Mouse (Mus musculus): ENCODE results near the gene Tns1.

Gene Tns1

GRCm38 (mm10) chr1:73932421-73933145, 191.7 kb downstream of the Tns1 start:
- no peak for DNase-seq (ENCODE audit: low spot score)

DNA sequence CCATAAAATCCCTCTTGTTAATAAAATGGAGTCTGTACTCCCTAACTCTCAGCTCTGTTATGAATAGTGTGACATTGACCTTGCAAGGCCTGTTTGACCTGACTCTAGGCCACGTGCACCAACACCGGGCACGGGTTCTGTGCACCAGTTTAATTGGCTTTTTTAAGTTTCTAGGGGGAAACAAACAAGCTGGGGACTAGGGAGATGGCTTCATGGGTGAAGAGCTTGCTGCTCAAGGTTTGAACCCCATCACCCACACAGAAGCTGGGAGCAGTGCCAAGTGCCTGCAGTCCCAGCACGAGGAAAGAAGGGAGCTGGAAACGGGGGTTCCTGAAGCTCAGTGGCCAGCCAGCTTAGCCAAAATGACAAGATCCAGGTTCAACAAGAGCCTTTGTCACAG, 192.4 kb downstream of the Tns1 start:
- no peak for DNase-seq (ENCODE audit: low spot score)

GRCm38 (mm10) chr1:73930411-73931134, 193.7 kb downstream of the Tns1 start:
- DNase-seq (ENCODE audit: low spot score) = no peak

GRCm38 (mm10) chr1:73929952-73930329, 194.3 kb downstream of the Tns1 start:
- no peak for DNase-seq (ENCODE audit: low spot score)

GRCm38 (mm10) chr1:73929211-73929951, 194.9 kb downstream of the Tns1 start:
- DNase-seq (ENCODE audit: low spot score) = peak; percentile 80

- DNase-seq (ENCODE audit: low spot score) = no peak
These were observed 195.9 kb downstream of the Tns1 start for GRCm38 (mm10) chr1:73928385-73928784.

GRCm38 (mm10) chr1:73927819-73928218, 196.4 kb downstream of the Tns1 start:
- DNase-seq (ENCODE audit: low spot score) = no peak

DNA sequence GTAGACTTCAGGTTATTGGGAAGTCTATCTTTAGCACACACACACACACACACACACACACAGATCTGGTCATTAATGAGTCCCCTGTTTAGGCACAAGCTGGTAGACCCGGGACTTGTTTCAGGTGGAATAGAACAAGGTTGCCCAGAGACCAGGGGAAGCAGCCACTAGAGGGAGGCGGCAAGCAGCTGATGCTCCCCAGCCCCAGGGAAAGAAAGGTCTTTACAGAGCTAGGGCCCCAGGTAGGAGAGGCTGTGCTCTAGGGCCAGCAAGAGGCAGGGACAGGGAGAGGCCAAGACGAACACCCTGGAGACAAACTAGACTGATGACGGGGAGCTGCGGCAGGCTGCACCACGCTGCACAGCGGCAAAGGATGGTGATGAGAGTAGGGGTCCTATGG, 198.0 kb downstream of the Tns1 start:
- DNase-seq (ENCODE audit: low spot score) = peak; percentile 36

DNA sequence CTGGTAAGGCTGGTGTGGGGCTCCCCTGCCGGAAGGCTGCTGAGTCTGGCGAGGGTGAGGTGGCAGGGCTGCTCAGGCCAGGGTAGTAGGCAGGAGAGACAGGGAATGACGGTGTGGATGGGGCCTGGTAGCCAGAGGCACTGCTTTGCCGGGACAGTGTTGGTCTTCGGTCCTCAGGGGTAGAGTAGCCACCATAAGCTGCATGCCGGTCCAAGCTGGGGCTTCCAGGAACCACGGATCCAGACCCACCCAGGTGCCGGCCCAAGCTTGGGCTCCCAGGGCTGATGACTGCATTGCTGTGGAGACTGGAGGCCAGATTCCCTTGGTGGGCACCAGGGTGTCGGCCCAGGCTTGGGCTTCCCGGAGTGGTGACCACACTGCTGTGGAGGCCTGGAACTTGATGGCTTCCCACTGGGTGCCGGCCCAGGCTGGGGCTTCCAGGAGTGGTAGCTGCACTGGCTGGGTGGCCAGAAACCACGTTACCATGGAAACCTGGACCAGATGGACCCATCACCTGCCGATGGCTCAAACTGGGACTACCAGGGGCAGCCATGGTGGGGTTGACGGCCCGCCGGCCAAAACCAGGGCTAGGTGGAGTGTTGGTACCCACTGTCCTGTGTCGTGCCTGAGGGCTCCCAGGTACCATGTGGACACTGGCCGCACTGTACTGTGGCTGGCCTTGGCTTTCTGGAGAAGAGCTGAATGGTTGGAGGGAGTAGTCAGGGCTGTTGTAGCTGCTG, 199.2 kb downstream of the Tns1 start:
- DNase-seq (ENCODE audit: low spot score) = no peak

DNA sequence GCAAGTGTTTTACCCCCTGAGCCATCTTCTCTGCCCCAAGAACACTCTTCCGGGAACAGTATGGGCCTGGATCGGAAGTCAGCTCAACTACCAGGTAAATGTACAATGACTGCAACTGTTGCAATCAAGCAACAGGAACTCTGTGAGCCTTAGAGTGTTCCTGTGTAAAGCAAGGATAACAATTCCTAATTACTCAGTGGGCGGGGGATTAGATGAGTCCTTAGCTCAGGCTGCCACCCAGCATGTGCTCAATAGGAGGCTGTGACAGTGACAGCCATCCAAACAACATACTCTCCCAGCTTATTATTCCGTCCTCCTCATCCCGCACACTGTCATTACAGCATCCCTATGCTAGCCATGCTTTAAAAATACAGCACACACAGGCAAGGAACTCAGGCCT, 200.0 kb downstream of the Tns1 start:
- no peak for DNase-seq (ENCODE audit: low spot score)

DNA sequence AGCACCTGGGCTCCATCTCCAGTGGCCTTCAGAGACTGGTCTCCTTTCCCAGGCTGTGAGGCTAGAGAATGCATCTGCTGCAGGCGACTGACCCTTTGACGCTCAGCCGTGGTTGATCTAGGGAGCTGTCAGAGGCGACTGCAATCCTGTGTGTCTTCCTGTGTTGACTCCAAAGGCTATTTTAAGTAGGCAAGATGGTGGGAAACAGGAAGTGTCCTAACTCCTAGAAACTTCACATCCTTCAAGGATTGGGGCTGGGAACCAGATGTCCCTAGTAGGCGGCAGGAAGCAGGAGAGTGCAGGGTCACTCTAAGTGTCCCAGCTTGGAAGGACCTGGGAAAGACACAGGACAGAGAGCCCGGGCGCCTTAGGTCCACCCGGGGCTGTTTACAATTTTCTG, 201.1 kb downstream of the Tns1 start:
- peak; percentile 28 for DNase-seq (ENCODE audit: low spot score)

- DNase-seq (ENCODE audit: low spot score) = no peak
These were observed 203.5 kb downstream of the Tns1 start for GRCm38 (mm10) chr1:73920701-73921100.

DNA sequence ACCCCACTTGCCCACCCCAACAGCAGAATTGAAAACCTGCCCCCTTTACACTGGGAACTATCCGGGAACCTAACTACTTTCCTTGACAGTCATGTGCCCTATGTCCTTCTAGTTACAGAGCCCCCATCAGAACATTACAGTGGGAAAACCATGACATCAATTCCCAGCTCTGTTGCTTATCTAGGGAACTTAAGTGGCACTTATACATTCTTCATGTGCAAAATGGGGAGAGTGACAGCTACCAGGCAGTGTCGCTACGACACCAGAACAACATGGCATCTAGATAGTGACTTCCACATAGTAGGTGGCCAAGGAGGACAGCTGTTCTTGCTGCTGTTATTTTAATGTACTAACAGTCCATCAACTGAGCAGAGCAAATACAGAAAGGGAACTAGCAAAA, 204.3 kb downstream of the Tns1 start:
- DNase-seq (ENCODE audit: low spot score) = no peak

DNA sequence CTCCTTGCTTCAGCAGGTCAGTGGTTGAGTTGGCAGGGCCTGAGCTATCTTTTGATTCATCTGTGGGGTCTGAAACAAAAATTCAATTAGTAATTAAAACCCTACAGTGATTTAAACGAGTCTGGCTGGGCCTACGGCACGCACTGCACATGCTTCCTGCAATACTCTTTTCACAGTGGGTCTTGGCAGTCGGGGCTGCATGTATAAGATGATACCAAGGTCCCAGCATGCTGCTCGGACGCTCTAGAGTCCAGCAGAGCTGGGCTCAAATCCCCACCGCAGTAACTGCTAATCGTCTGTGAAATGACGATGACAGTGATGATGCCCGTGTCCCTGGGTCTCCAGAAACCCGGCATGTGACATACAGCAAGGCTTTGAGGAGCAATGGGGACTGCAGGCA, 206.2 kb downstream of the Tns1 start:
- no peak for DNase-seq (ENCODE audit: low spot score)

GRCm38 (mm10) chr1:73916298-73916697, 208.0 kb downstream of the Tns1 start:
- DNase-seq (ENCODE audit: low spot score) = no peak

DNA sequence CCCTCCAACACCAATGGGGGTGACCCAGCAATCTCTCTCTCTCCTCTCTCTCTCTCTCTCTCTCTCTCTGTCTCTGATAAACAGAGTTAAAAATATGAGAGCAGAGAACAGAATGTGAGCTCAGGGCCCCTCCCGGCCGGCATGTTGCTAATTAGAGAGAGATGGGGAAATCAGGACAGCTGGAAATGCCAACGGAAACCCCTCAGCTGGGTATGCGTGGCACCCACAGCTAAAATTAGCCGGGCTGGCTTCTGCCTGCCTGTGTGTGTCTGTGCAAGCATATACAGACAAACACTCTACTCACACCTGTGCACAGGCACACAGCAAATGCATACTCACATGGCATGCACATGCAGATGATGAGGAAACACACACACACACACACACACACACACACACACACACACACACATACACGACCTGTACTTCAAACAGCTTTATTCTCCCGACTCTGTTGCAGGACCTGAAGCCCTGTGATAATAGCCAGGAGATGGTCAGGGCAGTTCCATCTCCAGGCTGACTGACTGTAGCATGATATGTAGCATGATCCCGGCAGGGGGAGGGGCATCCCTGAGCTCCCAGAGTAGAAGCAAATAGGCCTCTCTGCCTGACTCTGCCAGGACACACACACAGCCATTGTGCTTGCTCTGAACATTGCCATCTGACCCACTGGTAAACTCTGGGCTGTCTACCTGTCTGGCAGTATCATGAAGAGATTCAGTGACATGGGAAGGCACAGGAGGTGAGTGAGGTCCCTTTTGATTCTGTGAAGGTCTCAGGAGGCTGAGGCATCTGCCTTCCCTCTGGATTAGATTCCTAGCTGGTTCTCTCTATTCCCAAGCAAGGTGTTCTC, 208.8 kb downstream of the Tns1 start:
- DNase-seq (ENCODE audit: low spot score) = no peak

DNA sequence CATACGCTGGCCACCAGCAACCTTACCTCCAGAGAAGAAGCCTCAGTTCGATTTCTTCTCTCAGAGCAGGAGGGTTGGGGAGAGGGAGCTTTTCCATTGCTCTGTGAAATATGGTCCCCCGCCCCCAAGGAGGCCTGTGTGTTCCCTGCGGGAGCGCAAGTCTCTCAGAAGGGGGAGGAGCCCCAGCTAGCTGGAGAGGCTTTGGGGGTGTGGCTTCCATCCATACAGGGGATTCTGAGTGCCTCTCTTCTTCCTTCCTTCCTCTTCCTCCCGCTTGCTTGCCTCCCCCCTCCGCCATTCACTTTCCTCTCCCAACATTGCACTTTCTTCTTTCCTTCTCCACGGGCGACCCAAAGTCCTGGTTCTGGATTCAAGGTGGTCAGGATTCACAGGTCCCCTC, 210.2 kb downstream of the Tns1 start:
- DNase-seq (ENCODE audit: low spot score) = peak; percentile 46

DNA sequence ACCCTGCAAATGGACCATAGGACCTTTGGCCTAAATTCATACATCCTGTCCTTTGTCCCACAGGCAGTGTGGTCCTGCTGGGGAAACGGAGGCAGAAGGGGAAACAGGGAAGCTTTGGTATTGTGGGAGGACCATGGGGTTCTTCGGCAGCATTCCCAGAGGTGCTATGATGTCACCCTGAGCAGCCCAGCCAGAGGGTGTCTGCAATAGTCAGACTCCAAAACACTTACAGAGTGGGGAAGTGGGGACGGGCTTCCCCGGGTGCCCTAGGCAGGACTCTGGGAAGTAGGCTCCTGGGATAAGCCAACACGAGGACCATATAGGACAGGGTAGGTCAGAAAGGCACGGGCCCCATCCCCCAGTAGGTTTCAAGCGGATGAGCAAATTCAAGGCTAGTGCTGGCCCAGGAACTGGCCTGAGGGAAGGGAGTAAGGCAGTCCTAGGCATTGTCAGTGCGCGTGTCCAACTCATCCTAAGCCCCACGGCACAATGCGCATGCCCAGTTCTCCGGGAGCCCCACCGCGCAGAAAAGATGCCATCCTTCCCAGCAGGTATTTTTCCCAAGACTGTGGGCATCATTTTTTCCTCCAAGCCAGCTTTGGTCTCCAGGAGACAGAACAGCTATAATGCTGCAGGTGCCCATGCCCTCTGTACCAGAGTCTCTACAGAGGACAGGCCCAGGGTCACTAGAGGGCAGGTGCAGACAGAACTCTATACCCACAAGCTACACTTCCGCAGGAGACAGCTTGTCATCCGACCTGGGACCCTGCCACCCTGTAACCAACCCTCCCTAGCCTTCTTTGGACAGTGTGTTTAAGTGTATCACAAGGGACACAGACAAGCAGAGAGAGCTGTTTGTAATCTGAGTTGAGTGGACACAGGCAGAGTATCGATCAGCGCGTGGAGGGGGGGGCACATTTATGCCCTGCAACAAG, 210.9 kb downstream of the Tns1 start:
- no peak for DNase-seq (ENCODE audit: low spot score)

- no peak for DNase-seq (ENCODE audit: low spot score)
These were observed 211.8 kb downstream of the Tns1 start for GRCm38 (mm10) chr1:73912466-73912865.

DNA sequence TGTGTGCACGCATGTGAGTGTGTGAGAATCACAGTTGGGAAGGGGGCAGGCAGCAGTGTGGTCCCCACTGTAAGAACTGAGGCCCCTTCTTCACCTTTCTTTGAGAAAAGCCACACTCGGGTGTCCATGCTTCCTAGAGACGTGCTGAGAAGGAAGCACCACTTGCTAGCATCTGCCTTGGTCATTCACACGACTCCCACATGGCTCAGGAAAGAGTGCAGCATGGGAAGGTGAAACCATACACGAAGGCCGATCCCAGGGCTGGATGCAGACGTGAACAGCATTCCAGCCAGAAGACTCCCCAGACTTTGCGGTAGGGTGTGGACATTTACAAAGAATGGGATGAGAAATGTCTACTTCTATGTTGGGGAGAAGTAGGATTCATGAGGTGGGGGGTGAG, 212.3 kb downstream of the Tns1 start:
- DNase-seq (ENCODE audit: low spot score) = no peak

Data from embryo, embryonic 10 days (tissue).